Mouse (Mus musculus) ES-E14 (cell line): ENCODE data around the gene Hist2h2ac. TPM values are rescaled to one million over a fixed set of nuclear protein-coding genes. Genes with fewer than 3 reads are reported as not detected.

Source experiments
- DNase-seq: peaks from one replicate; pipeline ENCODE4 v3.0.0-alpha.2; 2013; ENCODE audit warnings: low read depth, low spot score
- H3K27ac ChIP-seq: 2 replicates; pipeline ENCODE4 v1.5.1; 2012; ENCODE audit warnings: low read depth, mild to moderate bottlenecking, low read length, moderate library complexity, mixed read lengths; ENCODE audit not compliant: poor library complexity, insufficient read depth, severe bottlenecking
- H3K36me3 ChIP-seq: 2 replicates; pipeline ENCODE4 v1.6.1; 2012; ENCODE audit warnings: mild to moderate bottlenecking, low read length, moderate library complexity, mixed read lengths; ENCODE audit not compliant: control insufficient read depth, poor library complexity, insufficient read depth, severe bottlenecking
- H3K4me1 ChIP-seq, 2 experiments: fragments of 150-350 bp in 1 of 2; sonication (generic) in 1 of 2; 2 replicates each; pipeline ENCODE4 v1.6.1; 2012; ENCODE audit warnings: low read length in 2 of 2, mild to moderate bottlenecking in 1 of 2, mixed read lengths in 1 of 2; ENCODE audit not compliant: control insufficient read depth in 2 of 2, insufficient read depth in 2 of 2, poor library complexity in 1 of 2
- H3K4me3 ChIP-seq, 2 experiments: fragments of 150-350 bp in 1 of 2; sonication (generic) in 1 of 2; 2 replicates each; pipeline ENCODE4 v1.5.1; 2012; ENCODE audit warnings: low read length in 2 of 2, low read depth in 1 of 2, mild to moderate bottlenecking in 1 of 2, mixed read lengths in 1 of 2; ENCODE audit not compliant: insufficient read depth in 1 of 2, poor library complexity in 1 of 2, severe bottlenecking in 1 of 2
- H3K9ac ChIP-seq: 2 replicates; pipeline ENCODE4 v1.6.1; 2012; ENCODE audit warnings: low read depth, mild to moderate bottlenecking, low read length, mixed read lengths; ENCODE audit not compliant: poor library complexity, insufficient read depth, severe bottlenecking
- H3K9me3 ChIP-seq: fragments of 150-350 bp; sonication (generic); 2 replicates; pipeline ENCODE4 v1.6.1; 2012; ENCODE audit warnings: low read depth, mild to moderate bottlenecking, low read length; ENCODE audit not compliant: control insufficient read depth, insufficient read depth
- CHD2 ChIP-seq: IDR thresholded peaks from 2 replicates; pipeline ENCODE4 v1.6.1; 2014; ENCODE audit warnings: mild to moderate bottlenecking, low read depth, low read length, inconsistent platforms
- HCFC1 ChIP-seq: IDR thresholded peaks from 2 replicates; pipeline ENCODE4 v1.6.1; 2012; ENCODE audit warnings: low read length, inconsistent platforms, borderline replicate concordance; ENCODE audit not compliant: insufficient read depth
- MAFK ChIP-seq: IDR thresholded peaks from 2 replicates; pipeline ENCODE4 v1.6.1; 2014; ENCODE audit warnings: mild to moderate bottlenecking, low read depth, low read length, inconsistent platforms; ENCODE audit not compliant: insufficient read depth
- ZC3H11A ChIP-seq: IDR thresholded peaks from 2 replicates; pipeline ENCODE4 v1.6.1; 2012; ENCODE audit warnings: low read depth, mild to moderate bottlenecking, inconsistent platforms, low read length, borderline replicate concordance
- ZNF384 ChIP-seq: IDR thresholded peaks from 2 replicates; pipeline ENCODE4 v1.6.1; 2012; ENCODE audit warnings: low read depth, low read length, inconsistent platforms
- in situ Hi-C, 2 experiments: fragments of 600-800 bp; cut with MboI; formaldehyde crosslinking; loops; one replicate each; pipeline ENCODE4 v1.15.1; 2025; ENCODE audit warnings: low sequenced_read_pairs in 2 of 2, inconsistent platforms in 1 of 2; ENCODE audit not compliant: unreplicated experiment in 2 of 2
- total RNA-seq: library from RNA; depleted of rRNA; stranded (reverse); fragments of 300-350 nt; gene quantifications from 2 replicates; pipeline ENCODE4 v1.2.3, GENCODE M21; 2012

The Hist2h2ac gene
- total RNA-seq, 1 experiment = 687 TPM

DNA sequence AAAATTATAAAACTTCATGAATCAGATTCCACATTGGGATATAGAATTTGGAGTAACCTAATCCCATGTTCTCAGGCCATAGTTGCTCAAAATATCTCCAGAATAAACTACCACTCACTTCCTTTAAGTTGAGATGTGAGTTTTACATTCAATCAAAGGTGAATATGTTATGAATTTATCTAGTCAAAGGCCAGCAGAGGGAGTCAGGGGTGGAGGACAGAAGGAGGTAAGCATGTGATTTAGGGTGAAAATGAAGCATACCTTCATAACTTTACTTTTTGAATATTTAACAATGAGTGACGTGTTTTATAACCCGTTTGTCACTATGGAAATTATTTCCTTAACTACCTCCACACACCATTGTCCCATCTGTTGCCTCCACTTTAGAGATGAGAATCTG is 14.2 kb upstream of the Hist2h2ac start:
- no peak for DNase-seq
- in situ Hi-C loops = no loop called here
- Histone ChIP-seq H3K27ac (no peak overlapping the region), H3K4me1 (peaks cover 0 to 5% of the 10 kb centered on the region in 2 experiments; a peak in 3 of 4 replicates), H3K36me3 (no peaks in the 10 kb centered on the region), H3K9me3 (no peaks in the 10 kb centered on the region), H3K9ac (no peak overlapping the region), H3K4me3 (no peak overlapping the region)
- TF ChIP-seq MAFK (no peak), ZNF384 (no peak), ZC3H11A (no peak), HCFC1 (no peak), CHD2 (no peak)

DNA sequence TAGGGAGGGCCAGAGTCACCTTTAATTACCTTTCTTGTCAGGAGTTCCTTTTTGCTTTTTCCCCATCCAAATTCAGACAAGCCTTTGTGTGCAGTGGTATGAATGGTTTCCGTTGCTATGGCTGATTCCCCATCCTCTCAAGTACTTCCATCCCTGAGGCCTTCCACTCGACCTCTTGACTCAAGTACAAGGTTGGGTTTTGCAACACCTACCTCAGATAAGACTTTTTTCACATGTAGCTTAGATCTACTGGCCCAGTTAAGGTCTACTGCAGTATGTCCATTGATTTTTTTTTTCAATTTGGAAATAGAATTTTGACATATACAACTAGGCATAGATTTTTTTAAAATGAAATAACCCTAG is 11.1 kb upstream of the Hist2h2ac start:
- Histone ChIP-seq H3K27ac (no peak overlapping the region), H3K36me3 (no peaks in the 10 kb centered on the region), H3K4me3 (no peak overlapping the region), H3K4me1 (peaks cover 0 to 3% of the 10 kb centered on the region in 2 experiments; a peak in 3 of 4 replicates), H3K9me3 (no peaks in the 10 kb centered on the region), H3K9ac (no peak overlapping the region)
- no peak for TF ChIP-seq ZC3H11A
- no peak for TF ChIP-seq ZNF384
- no peak for TF ChIP-seq HCFC1
- no peak for TF ChIP-seq CHD2
- no peak for TF ChIP-seq MAFK
- in situ Hi-C loops = no loop called here
- no peak for DNase-seq

DNA sequence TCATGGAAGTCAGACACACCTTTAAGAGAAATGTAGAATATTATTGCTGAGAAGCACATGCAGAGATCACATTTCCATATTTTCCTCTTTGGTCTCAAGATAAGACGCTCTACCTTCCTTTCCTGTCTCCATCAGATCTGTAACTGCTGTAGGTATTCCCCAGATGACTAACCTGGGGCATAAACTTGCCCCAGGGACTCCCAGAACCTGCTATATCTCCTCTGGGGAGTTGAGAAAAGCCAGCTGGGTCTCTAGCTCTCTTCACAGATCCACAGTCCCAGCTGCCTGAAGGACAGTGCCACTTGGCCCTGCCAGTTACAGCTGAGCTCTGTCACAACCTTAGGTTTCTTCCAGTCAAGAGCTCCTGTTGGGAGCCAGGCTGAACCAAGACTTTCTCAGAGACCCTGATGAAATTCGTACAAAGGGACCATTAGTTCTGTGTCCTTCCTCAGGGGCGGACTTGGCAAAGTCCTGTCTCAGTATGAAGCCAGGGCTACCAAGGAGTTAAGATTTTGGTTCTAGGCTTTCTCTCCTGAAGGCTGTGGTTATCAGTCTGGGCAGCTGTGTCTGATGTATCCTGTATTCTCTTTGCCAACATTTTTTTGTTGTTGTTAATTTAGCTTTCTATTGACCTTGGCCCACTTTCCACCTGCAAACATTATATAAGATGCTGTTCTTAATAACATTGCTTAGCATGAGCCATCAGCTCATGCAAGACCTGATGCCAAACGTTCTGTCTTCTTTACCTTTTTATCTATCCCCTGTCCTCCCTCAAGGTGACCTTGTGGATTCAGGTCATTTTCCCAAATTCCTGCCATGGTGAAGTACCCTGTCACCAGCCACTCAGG is 10.5 kb upstream of the Hist2h2ac start:
- Histone ChIP-seq H3K36me3 (no peaks in the 10 kb centered on the region), H3K4me3 (no peak overlapping the region), H3K4me1 (peaks cover 0 to 5% of the 10 kb centered on the region in 2 experiments; a peak in 2 of 4 replicates), H3K27ac (no peak overlapping the region), H3K9ac (no peak overlapping the region), H3K9me3 (no peaks in the 10 kb centered on the region)
- no peak for DNase-seq
- in situ Hi-C loops = no loop called here
- TF ChIP-seq ZNF384 = no peak
- TF ChIP-seq HCFC1 = no peak
- no peak for TF ChIP-seq CHD2
- TF ChIP-seq MAFK = no peak
- TF ChIP-seq ZC3H11A = no peak

- Histone ChIP-seq H3K4me1 (peaks cover 0 to 6% of the 10 kb centered on the region in 2 experiments; a peak in 1 of 4 replicates), H3K9ac (no peak overlapping the region), H3K4me3 (no peak overlapping the region), H3K27ac (no peak overlapping the region), H3K36me3 (no peaks in the 10 kb centered on the region), H3K9me3 (no peaks in the 10 kb centered on the region)
- TF ChIP-seq MAFK (no peak), ZNF384 (no peak), CHD2 (no peak), HCFC1 (no peak), ZC3H11A (no peak)
- in situ Hi-C loops = no loop called here
- DNase-seq = no peak
Observed at GRCm38 (mm10) chr3:96230404-96230803, 9.7 kb upstream of the Hist2h2ac start.

DNA sequence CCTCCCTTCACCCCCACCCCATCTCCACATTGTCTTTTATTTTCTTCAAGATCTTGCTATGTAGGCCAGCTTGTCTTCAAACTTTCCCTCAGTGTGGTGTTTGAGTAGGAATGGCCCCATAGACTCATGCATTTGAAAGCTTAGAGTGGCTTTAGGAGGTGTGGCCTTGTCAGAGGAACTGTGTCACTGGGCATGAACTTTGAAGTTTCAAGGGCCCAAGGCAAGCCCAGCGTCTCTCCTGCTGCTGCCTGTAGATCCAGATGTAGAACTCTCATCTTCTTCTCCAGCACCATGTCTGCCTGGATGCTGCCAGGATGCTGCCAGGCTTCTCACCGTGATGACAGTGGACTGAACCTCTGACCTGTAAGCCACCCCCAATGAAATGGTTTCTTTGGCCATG is 8.1 kb upstream of the Hist2h2ac start:
- TF ChIP-seq ZC3H11A (no peak), ZNF384 (no peak), MAFK (no peak), CHD2 (no peak), HCFC1 (no peak)
- Histone ChIP-seq H3K4me3 (no peak overlapping the region), H3K36me3 (no peaks in the 10 kb centered on the region), H3K9ac (no peak overlapping the region), H3K4me1 (peaks cover 0 to 9% of the 10 kb centered on the region in 2 experiments; a peak in 1 of 4 replicates), H3K27ac (no peak overlapping the region), H3K9me3 (no peaks in the 10 kb centered on the region)
- in situ Hi-C loops = no loop called here
- DNase-seq = no peak
